In genomic region chr4:148149540-148149939, GRCm38 (mm10) we compare ENCODE assay signal across 18 mouse cellular contexts. TPM values are rescaled to one million over a fixed set of nuclear protein-coding genes. Genes with fewer than 3 reads are reported as not detected.
DNase-seq lines count a peak whose midpoint lies in the region; ATAC-seq and TF ChIP-seq lines count a peak whose summit lies in the region.
"Had no signal": no experiment of that assay in that cellular context is flagged by ENCODE, and none has a peak within 500 bp of the region (broad histone marks: within the 10 kb centered on the region; RNA-seq: fewer than 3 reads in every experiment).

No protein-coding gene starts in this region.

- H3K4me1 ChIP-seq in forebrain, embryonic 10.5 days: peaks cover 28% of the 10 kb centered on the region
- peaks cover 6% of the 10 kb centered on the region for H3K4me1 ChIP-seq in forebrain, embryonic 16.5 days (replicated peaks; ENCODE audit: control insufficient read depth, insufficient read depth, low read length)
- H3K4me1 ChIP-seq in kidney, embryonic 14.5 days (ENCODE audit: control insufficient read depth, insufficient read depth, low read length): peaks cover 9% of the 10 kb centered on the region
- H3K4me1 ChIP-seq in kidney, adult 2 months (ENCODE audit: control insufficient read depth, insufficient read depth, low read length): no peaks in the 10 kb centered on the region
- peaks cover 8% of the 10 kb centered on the region for H3K4me1 ChIP-seq in ES-Bruce4 (ENCODE audit: control insufficient read depth, insufficient read depth, low read length)
- H3K4me1 ChIP-seq in limb, embryonic 13.5 days: peaks cover 26% of the 10 kb centered on the region

- 0 out of 2 replicates have a peak, but pooled peaks cover 9% of the 10 kb centered on the region for H3K27me3 ChIP-seq in forebrain, embryonic 10.5 days (ENCODE audit: poor library complexity, severe bottlenecking)
- no peaks in the 10 kb centered on the region for H3K27me3 ChIP-seq in forebrain, embryonic 16.5 days (replicated peaks; ENCODE audit: control insufficient read depth, insufficient read depth, low read length)
- no peaks in the 10 kb centered on the region for H3K27me3 ChIP-seq in kidney, embryonic 14.5 days (ENCODE audit: control insufficient read depth, insufficient read depth, low read length)
- H3K27me3 ChIP-seq in kidney, adult 2 months (replicated peaks; ENCODE audit: control insufficient read depth, insufficient read depth, low read length): no peaks in the 10 kb centered on the region
- H3K27me3 ChIP-seq in ES-Bruce4 (ENCODE audit: control insufficient read depth, insufficient read depth, low read length, poor library complexity, severe bottlenecking): no peaks in the 10 kb centered on the region
- H3K27me3 ChIP-seq in limb, embryonic 13.5 days: no peaks in the 10 kb centered on the region
- H3K27me3 ChIP-seq: hindbrain, embryonic 12.5 days; limb, embryonic 15.5 days; megakaryocyte, embryonic 14.5 days; neural tube, embryonic 15.5 days had no signal

- H3K4me3 ChIP-seq in forebrain, embryonic 10.5 days: peak overlapping the region; percentile 18; the same call in 1 of the 2 replicates
- no peak overlapping the region for H3K4me3 ChIP-seq in forebrain, embryonic 16.5 days (replicated peaks; ENCODE audit: low read length)
- no peak overlapping the region for H3K4me3 ChIP-seq in kidney, embryonic 14.5 days (ENCODE audit: low read length)
- H3K4me3 ChIP-seq in kidney, adult 2 months (ENCODE audit: insufficient read depth, low read depth, low read length): no peak overlapping the region
- H3K4me3 ChIP-seq in ES-Bruce4 (ENCODE audit: low read depth, low read length): peak overlapping the region; percentile 53
- no peak overlapping the region for H3K4me3 ChIP-seq in limb, embryonic 13.5 days
- H3K4me3 ChIP-seq: hindbrain, embryonic 12.5 days; limb, embryonic 15.5 days; neural tube, embryonic 15.5 days had no signal

- peaks cover 66% of the 10 kb centered on the region for H3K36me3 ChIP-seq in forebrain, embryonic 10.5 days (replicated peaks)
- peaks cover 14% of the 10 kb centered on the region for H3K36me3 ChIP-seq in forebrain, embryonic 16.5 days (ENCODE audit: control insufficient read depth, insufficient read depth)
- peaks cover 15% of the 10 kb centered on the region; the same call in 1 of the 2 replicates for H3K36me3 ChIP-seq in kidney, embryonic 14.5 days (ENCODE audit: control insufficient read depth, insufficient read depth, low read length)
- H3K36me3 ChIP-seq in kidney, adult 2 months (ENCODE audit: control insufficient read depth, insufficient read depth, low read length): no peaks in the 10 kb centered on the region
- H3K36me3 ChIP-seq in ES-Bruce4 (ENCODE audit: control insufficient read depth, insufficient read depth, low read length, poor library complexity, severe bottlenecking): peaks cover 24% of the 10 kb centered on the region
- peaks cover 41% of the 10 kb centered on the region for H3K36me3 ChIP-seq in limb, embryonic 13.5 days

- H3K9me3 ChIP-seq in forebrain, embryonic 10.5 days: no peaks in the 10 kb centered on the region
- H3K9me3 ChIP-seq in forebrain, embryonic 16.5 days (ENCODE audit: control insufficient read depth, low read length): no peaks in the 10 kb centered on the region
- no peaks in the 10 kb centered on the region for H3K9me3 ChIP-seq in kidney, embryonic 14.5 days (ENCODE audit: control insufficient read depth, low read length)
- H3K9me3 ChIP-seq in ES-Bruce4 (replicated peaks; ENCODE audit: control insufficient read depth, insufficient read depth, low read length, poor library complexity, severe bottlenecking): no peaks in the 10 kb centered on the region
- no peaks in the 10 kb centered on the region for H3K9me3 ChIP-seq in limb, embryonic 13.5 days
- H3K9me3 ChIP-seq: hindbrain, embryonic 12.5 days; limb, embryonic 15.5 days; megakaryocyte, embryonic 14.5 days; neural tube, embryonic 15.5 days had no signal

- H3K27ac ChIP-seq in forebrain, embryonic 10.5 days: 0 out of 2 replicates have a peak overlapping the region, but pooled peaks have one; percentile 35
- no peak overlapping the region for H3K27ac ChIP-seq in forebrain, embryonic 16.5 days (ENCODE audit: low read length)
- peak overlapping the region; percentile 42; the same call in 1 of the 2 replicates for H3K27ac ChIP-seq in kidney, embryonic 14.5 days (ENCODE audit: low read depth, low read length)
- H3K27ac ChIP-seq in kidney, adult 2 months (ENCODE audit: insufficient read depth, low read depth, low read length): no peak overlapping the region
- peak overlapping the region; percentile 95 for H3K27ac ChIP-seq in ES-Bruce4 (ENCODE audit: insufficient read depth, low read length)
- H3K27ac ChIP-seq in limb, embryonic 13.5 days: peak overlapping the region; percentile 33
- H3K27ac ChIP-seq: hindbrain, embryonic 12.5 days; limb, embryonic 15.5 days; neural tube, embryonic 15.5 days had no signal

- no peak overlapping the region for H3K9ac ChIP-seq in forebrain, embryonic 16.5 days (replicated peaks; ENCODE audit: low read depth, low read length)
- peak overlapping the region; percentile 34; the same call in 1 of the 2 replicates for H3K9ac ChIP-seq in kidney, embryonic 14.5 days (ENCODE audit: low read depth, low read length)
- H3K9ac ChIP-seq in ES-Bruce4 (ENCODE audit: low read depth, poor library complexity, severe bottlenecking): peak overlapping the region; percentile 94
- H3K9ac ChIP-seq in limb, embryonic 13.5 days: no peak overlapping the region
- H3K9ac ChIP-seq: forebrain, postnatal 0 days; hindbrain, embryonic 12.5 days; limb, embryonic 15.5 days; neural tube, embryonic 15.5 days had no signal

- H3K4me2 ChIP-seq in forebrain, embryonic 16.5 days (ENCODE audit: low read length): no peak overlapping the region
- no peak overlapping the region; the same call in 1 of the 2 replicates for H3K4me2 ChIP-seq in kidney, embryonic 14.5 days (replicated peaks; ENCODE audit: low read depth, low read length)
- H3K4me2 ChIP-seq in limb, embryonic 13.5 days (replicated peaks): no peak overlapping the region; the same call in 1 of the 2 replicates
- H3K4me2 ChIP-seq: hindbrain, embryonic 12.5 days; limb, embryonic 15.5 days; neural tube, embryonic 15.5 days had no signal

- TF ChIP-seq POLR2A in kidney, adult 2 months (IDR thresholded peaks at IDR 0.05; ENCODE audit: low read depth, low read length): no peak
- TF ChIP-seq POLR2A in ES-Bruce4 (IDR thresholded peaks at IDR 0.05; ENCODE audit: insufficient read depth, low read length): no peak

- TF ChIP-seq CTCF in kidney, adult 2 months (conservative IDR thresholded peaks at IDR 0.05; ENCODE audit: insufficient read depth, insufficient read length, low read depth, low read length): no peak
- no peak for TF ChIP-seq CTCF in ES-Bruce4 (IDR thresholded peaks at IDR 0.05; ENCODE audit: low read depth, low read length)

- ATAC-seq in forebrain, embryonic 16.5 days: no peak
- no peak for ATAC-seq in kidney, embryonic 14.5 days (ENCODE audit: low FRiP score, low TSS enrichment)
- ATAC-seq in limb, embryonic 13.5 days (ENCODE audit: low FRiP score, low read depth): no peak
- ATAC-seq: forebrain, postnatal 0 days had no signal

- WGBS in forebrain, embryonic 10.5 days: 66% methylated on average over 12 of the region's 12 CpGs
- WGBS in forebrain, embryonic 16.5 days: 76% methylated on average over 12 of the region's 12 CpGs
- 31% methylated on average over 12 of the region's 12 CpGs for WGBS in kidney, embryonic 14.5 days
- 53% methylated on average over 12 of the region's 12 CpGs for WGBS in kidney, adult 2 months
- 42% methylated on average over 12 of the region's 12 CpGs for WGBS in limb, embryonic 13.5 days

- TF ChIP-seq EP300 in ES-Bruce4 (IDR thresholded peaks at IDR 0.05; ENCODE audit: insufficient read depth, low read depth, low read length): peak; percentile 67; the same call in 1 of the 2 replicates

- DNase-seq in forebrain, embryonic 10.5 days (ENCODE audit: extremely low spot score, low spot score): no peak
- DNase-seq in kidney, adult 2 months: no peak
- DNase-seq in urinary bladder, postnatal 25 days (ENCODE audit: low spot score): no peak
- no peak for DNase-seq in thymus, postnatal 36 days
- DNase-seq: adrenal gland, adult 2 months; cerebellum, postnatal 25 days; forebrain, postnatal 0 days; gastrocnemius, postnatal 25 days; right cerebral cortex, adult 18-20 months had no signal

RNA-seq across cellular contexts. Expression of gene Fbxo6, which starts 2.4 kb away (rescaled TPM):
- 8.4 and 10.4 TPM in 2 replicates for polyA plus RNA-seq in forebrain, embryonic 10.5 days (2016; fragmentation: Nextera tagmentation; extraction: Ambion mirVana)
- 14.4 and 17.7 TPM in 2 replicates for polyA plus RNA-seq in forebrain, embryonic 16.5 days (2015; fragmentation: Nextera tagmentation; extraction: Ambion mirVana)
- 16.7 and 19.2 TPM in 2 replicates for polyA plus RNA-seq in kidney, embryonic 14.5 days (2014; fragmentation: Nextera tagmentation; extraction: Ambion mirVana)
- 58.2 and 63.4 TPM in 2 replicates for polyA plus RNA-seq in kidney, adult 2 months (2012; rRNA removed)
- 41.6 and 51.5 TPM in 2 replicates for polyA plus RNA-seq in ES-Bruce4 (2011; ENCODE audit: insufficient read depth, insufficient read length, low read depth, missing spikeins)
- polyA plus RNA-seq in limb, embryonic 13.5 days (2015; fragmentation: Nextera tagmentation; extraction: Ambion mirVana): 11.9 and 13.0 TPM in 2 replicates

RNA-seq across cellular contexts. Expression of gene Fbxo44, which starts 10.7 kb away (rescaled TPM):
- 33.4 and 34.4 TPM in 2 replicates for polyA plus RNA-seq in forebrain, embryonic 10.5 days (2016; fragmentation: Nextera tagmentation; extraction: Ambion mirVana)
- 60.3 and 67.1 TPM in 2 replicates for polyA plus RNA-seq in forebrain, embryonic 16.5 days (2015; fragmentation: Nextera tagmentation; extraction: Ambion mirVana)
- polyA plus RNA-seq in kidney, embryonic 14.5 days (2014; fragmentation: Nextera tagmentation; extraction: Ambion mirVana): 10.8 and 13.2 TPM in 2 replicates
- 29.8 and 45.7 TPM in 2 replicates for polyA plus RNA-seq in kidney, adult 2 months (2012; rRNA removed)
- polyA plus RNA-seq in ES-Bruce4 (2011; ENCODE audit: insufficient read depth, insufficient read length, low read depth, missing spikeins): 12.5 and 13.3 TPM in 2 replicates
- 14.6 and 16.6 TPM in 2 replicates for polyA plus RNA-seq in limb, embryonic 13.5 days (2015; fragmentation: Nextera tagmentation; extraction: Ambion mirVana)

RNA-seq across cellular contexts. Expression of gene Fbxo2, which starts 10.9 kb away (rescaled TPM):
- 0.97 and 1.4 TPM in 2 replicates for polyA plus RNA-seq in forebrain, embryonic 10.5 days (2016; fragmentation: Nextera tagmentation; extraction: Ambion mirVana)
- polyA plus RNA-seq in forebrain, embryonic 16.5 days (2015; fragmentation: Nextera tagmentation; extraction: Ambion mirVana): 4.3 and 4.7 TPM in 2 replicates
- 1.5 and 1.9 TPM in 2 replicates for polyA plus RNA-seq in kidney, embryonic 14.5 days (2014; fragmentation: Nextera tagmentation; extraction: Ambion mirVana)
- polyA plus RNA-seq in kidney, adult 2 months (2012; rRNA removed): 1.5 and 2.3 TPM in 2 replicates
- polyA plus RNA-seq in ES-Bruce4 (2011; ENCODE audit: insufficient read depth, insufficient read length, low read depth, missing spikeins): 6.0 and 6.9 TPM in 2 replicates
- polyA plus RNA-seq in limb, embryonic 13.5 days (2015; fragmentation: Nextera tagmentation; extraction: Ambion mirVana): 5.5 and 5.9 TPM in 2 replicates

RNA-seq across cellular contexts. Expression of gene Draxin, which starts 19.0 kb away (rescaled TPM):
- polyA plus RNA-seq in forebrain, embryonic 10.5 days (2016; fragmentation: Nextera tagmentation; extraction: Ambion mirVana): 1.6 and 2.2 TPM in 2 replicates
- polyA plus RNA-seq in forebrain, embryonic 16.5 days (2015; fragmentation: Nextera tagmentation; extraction: Ambion mirVana): 22.7 and 23.5 TPM in 2 replicates
- 0.43 and 0.80 TPM in 2 replicates for polyA plus RNA-seq in kidney, embryonic 14.5 days (2014; fragmentation: Nextera tagmentation; extraction: Ambion mirVana)
- 0.03 and 0.11 TPM in 2 replicates for polyA plus RNA-seq in kidney, adult 2 months (2012; rRNA removed)
- 0.17 and 0.22 TPM in 2 replicates for polyA plus RNA-seq in ES-Bruce4 (2011; ENCODE audit: insufficient read depth, insufficient read length, low read depth, missing spikeins)
- polyA plus RNA-seq in limb, embryonic 13.5 days (2015; fragmentation: Nextera tagmentation; extraction: Ambion mirVana): 0.76 and 0.80 TPM in 2 replicates
- polyA plus RNA-seq: thymus, postnatal 0 days had no signal

RNA-seq across cellular contexts. Expression of gene Mad2l2, which starts 19.4 kb away (rescaled TPM):
- 61.8 and 64.5 TPM in 2 replicates for polyA plus RNA-seq in forebrain, embryonic 10.5 days (2016; fragmentation: Nextera tagmentation; extraction: Ambion mirVana)
- polyA plus RNA-seq in forebrain, embryonic 16.5 days (2015; fragmentation: Nextera tagmentation; extraction: Ambion mirVana): 127 TPM in 2 replicates
- polyA plus RNA-seq in kidney, embryonic 14.5 days (2014; fragmentation: Nextera tagmentation; extraction: Ambion mirVana): 81.1 and 99.0 TPM in 2 replicates
- 22.8 and 25.5 TPM in 2 replicates for polyA plus RNA-seq in kidney, adult 2 months (2012; rRNA removed)
- polyA plus RNA-seq in ES-Bruce4 (2011; ENCODE audit: insufficient read depth, insufficient read length, low read depth, missing spikeins): 45.9 and 60.3 TPM in 2 replicates
- 78.3 and 85.2 TPM in 2 replicates for polyA plus RNA-seq in limb, embryonic 13.5 days (2015; fragmentation: Nextera tagmentation; extraction: Ambion mirVana)

Comparison
In these comparisons a context has a peak if more than half of its experiments do, and no peak if none do; other contexts are left out.
1. H3K27ac ChIP-seq: peak in forebrain, embryonic 10.5 days (single experiment), kidney, embryonic 14.5 days (single experiment), ES-Bruce4 (single experiment) and limb, embryonic 13.5 days (single experiment); none in forebrain, embryonic 16.5 days (single experiment) and kidney, adult 2 months (single experiment).
2. H3K4me3 ChIP-seq: peak in forebrain, embryonic 10.5 days (single experiment) and ES-Bruce4 (single experiment); none in forebrain, embryonic 16.5 days (single experiment), kidney, embryonic 14.5 days (single experiment), kidney, adult 2 months (single experiment) and limb, embryonic 13.5 days (single experiment).
3. H3K9ac ChIP-seq: peak in kidney, embryonic 14.5 days (single experiment) and ES-Bruce4 (single experiment); none in forebrain, embryonic 16.5 days (single experiment) and limb, embryonic 13.5 days (single experiment).